Mouse (Mus musculus): ENCODE data around the gene Knop1. TPM values are rescaled to one million over a fixed set of nuclear protein-coding genes. Genes with fewer than 3 reads are reported as not detected.

The Knop1 gene
- 10 to 100 TPM; 37.0 to 39.8 TPM for polyA plus RNA-seq (2017; shearing (Covaris generic))

GRCm38 (mm10) chr7:118855877-118856304, at the start of gene Knop1:
TSS of gene Knop1 (minus strand) at chr7:118856254.
- peak; percentile 24 for ATAC-seq

GRCm38 (mm10) chr7:118904530-118904929, 48.5 kb upstream of the Knop1 start:
- no peak for ATAC-seq

GRCm38 (mm10) chr7:118903879-118904278, 47.8 kb upstream of the Knop1 start:
- no peak for ATAC-seq

GRCm38 (mm10) chr7:118902944-118903343, 46.9 kb upstream of the Knop1 start:
- ATAC-seq: no peak

GRCm38 (mm10) chr7:118900090-118900489, 44.0 kb upstream of the Knop1 start:
- no peak for ATAC-seq

- no peak for ATAC-seq
Measured at GRCm38 (mm10) chr7:118898063-118898462, 42.0 kb upstream of the Knop1 start.

GRCm38 (mm10) chr7:118895469-118896450, 39.7 kb upstream of the Knop1 start:
- ATAC-seq: no peak

- ATAC-seq: no peak
Measured at GRCm38 (mm10) chr7:118889046-118889680, 33.1 kb upstream of the Knop1 start.

- ATAC-seq: no peak
Measured at GRCm38 (mm10) chr7:118887303-118888055, 31.4 kb upstream of the Knop1 start.

GRCm38 (mm10) chr7:118884969-118885368, 28.9 kb upstream of the Knop1 start:
- ATAC-seq: no peak

- no peak for ATAC-seq
Measured at GRCm38 (mm10) chr7:118883957-118884356, 27.9 kb upstream of the Knop1 start.

- no peak for ATAC-seq
Measured at GRCm38 (mm10) chr7:118879466-118880029, 23.5 kb upstream of the Knop1 start.

- ATAC-seq: no peak
Measured at GRCm38 (mm10) chr7:118865362-118865761, 9.3 kb upstream of the Knop1 start.

GRCm38 (mm10) chr7:118858640-118859039, 2.6 kb upstream of the Knop1 start:
- no peak for ATAC-seq

GRCm38 (mm10) chr7:118855171-118855876, 730 bp downstream of the Knop1 start, which contains the start of gene Iqck:
TSS of gene Iqck (plus strand) at chr7:118855752.
- peak; percentile 99 for ATAC-seq

- no peak for ATAC-seq
Measured at GRCm38 (mm10) chr7:118854606-118855005, 1.4 kb downstream of the Knop1 start.

- ATAC-seq: no peak
Measured at GRCm38 (mm10) chr7:118852611-118853010, 3.4 kb downstream of the Knop1 start.

GRCm38 (mm10) chr7:118851571-118851970, 4.5 kb downstream of the Knop1 start:
- ATAC-seq: no peak

GRCm38 (mm10) chr7:118850676-118851290, 5.3 kb downstream of the Knop1 start:
- no peak for ATAC-seq

GRCm38 (mm10) chr7:118849543-118850250, 6.4 kb downstream of the Knop1 start:
- ATAC-seq: no peak

- no peak for ATAC-seq
Measured at GRCm38 (mm10) chr7:118848796-118849195, 7.3 kb downstream of the Knop1 start.
